Mouse (Mus musculus) 3T3-L1 (cell line): Measurements from ENCODE around the gene March10.

Experiments used
- DNase-seq: peaks from one replicate; pipeline ENCODE4 v3.0.0-alpha.2; 2015; ENCODE audit warnings: low read depth, low spot score

The March10 gene

GRCm38 (mm10) chr11:105313633-105314014, 142.9 kb downstream of the March10 start:
- DNase-seq: no peak

- peak; percentile 89 for DNase-seq
Measured at GRCm38 (mm10) chr11:105312972-105313632, 143.4 kb downstream of the March10 start.

GRCm38 (mm10) chr11:105312311-105312942, 144.1 kb downstream of the March10 start:
- DNase-seq: peak; percentile 86

- DNase-seq: peak; percentile 85
Measured at GRCm38 (mm10) chr11:105311291-105311975, 145.1 kb downstream of the March10 start.
